In the genomic region with DNA sequence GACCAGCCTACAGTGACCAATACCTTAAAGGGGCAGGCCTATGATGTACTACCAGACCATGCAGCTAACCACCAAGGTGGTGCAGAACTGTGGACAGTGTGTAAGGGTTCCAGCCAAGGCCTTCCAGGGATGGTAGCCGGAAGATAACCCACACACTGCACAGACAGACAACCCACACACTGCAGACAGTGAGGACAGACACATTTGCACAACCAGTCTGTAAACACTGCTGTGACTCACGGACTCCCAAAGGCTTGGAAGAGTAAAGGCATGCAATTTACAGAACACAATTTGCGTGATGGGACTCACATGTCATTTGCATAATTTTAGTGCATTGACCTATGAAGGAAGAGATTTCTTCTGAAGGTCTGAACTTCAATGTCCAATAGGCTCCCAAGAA, we compare ENCODE assay signal across 10 mouse cellular contexts.
"Had no signal": no experiment of that assay in that cellular context is flagged by ENCODE, and none has a peak within 500 bp of the region (broad histone marks: within the 10 kb centered on the region; RNA-seq: fewer than 3 reads in every experiment).

No protein-coding gene starts in this region.

- DNase-seq: lung, adult 18-20 months; lung, embryonic 14.5 days; lung, postnatal 10 days; lung, postnatal 4 days; midbrain, embryonic 14.5 days; right cerebral cortex, postnatal 14 days; thymus, adult 2 months; thymus, postnatal 25 days; thymus, postnatal 4 days had no signal

- ATAC-seq: midbrain, embryonic 16.5 days had no signal
